Mouse (Mus musculus) intestine, embryonic 16.5 days (tissue): ENCODE measurements around the gene Helz2. TPM values are rescaled to one million over a fixed set of nuclear protein-coding genes. Genes with fewer than 3 reads are reported as not detected.

ENCODE experiments used
- ATAC-seq: fragments of 200-750 bp; cut with Nextera tagmentation; 2 replicates; pipeline ENCODE4 v1.8.0; 2017; ENCODE audit warnings: moderate TSS enrichment, moderate library complexity
- H3K27ac ChIP-seq: fragments of 300-500 bp; sonication (generic); 2 replicates; pipeline ENCODE4 v1.5.1; 2014; ENCODE audit warnings: mild to moderate bottlenecking, low read length
- H3K27me3 ChIP-seq: fragments of 300-500 bp; sonication (generic); replicated peaks from 2 replicates; pipeline ENCODE4 v1.6.1; 2014; ENCODE audit warnings: low read length, control low read depth, mixed read lengths; ENCODE audit not compliant: control insufficient read depth, insufficient read depth
- H3K36me3 ChIP-seq: fragments of 300-500 bp; sonication (generic); 2 replicates; pipeline ENCODE4 v1.6.1; 2014; ENCODE audit warnings: low read length, control low read depth; ENCODE audit not compliant: control insufficient read depth, insufficient read depth
- H3K4me1 ChIP-seq: fragments of 300-500 bp; sonication (generic); 2 replicates; pipeline ENCODE4 v1.6.1; 2014; ENCODE audit warnings: low read length, control low read depth, mixed read lengths; ENCODE audit not compliant: control insufficient read depth, insufficient read depth
- H3K4me2 ChIP-seq: fragments of 300-500 bp; sonication (generic); 2 replicates; pipeline ENCODE4 v1.6.1; 2014; ENCODE audit warnings: low read depth, low read length, control low read depth
- H3K4me3 ChIP-seq: fragments of 300-500 bp; sonication (generic); 2 replicates; pipeline ENCODE4 v1.5.1; 2014; ENCODE audit warnings: mild to moderate bottlenecking, low read length
- H3K9ac ChIP-seq: fragments of 300-500 bp; sonication (generic); 2 replicates; pipeline ENCODE4 v1.6.1; 2014; ENCODE audit warnings: low read depth, low read length
- H3K9me3 ChIP-seq: fragments of 300-500 bp; sonication (generic); 2 replicates; pipeline ENCODE4 v1.6.1; 2016; ENCODE audit warnings: low read length, control low read depth; ENCODE audit not compliant: control insufficient read depth
- WGBS: fragments of 180-500 bp; shearing (Covaris S2); extraction: QIAGEN DNeasy Blood & Tissue Kit; methylation state at CpG from one replicate; pipeline ENCODE4 v1.1.7; 2014; 5-methylcytosine and 5-hydroxymethylcytosine counted together
- polyA plus RNA-seq: library from polyadenylated mRNA; unstranded; fragments of >200 nt; fragmentation: Nextera tagmentation; extraction: Ambion mirVana; gene quantifications from 2 replicates; pipeline ENCODE4 v1.2.1, GENCODE M21; 2015

Gene Helz2
- polyA plus RNA-seq, 1 experiment from 2014 or later: 2.2 TPM

- Histone ChIP-seq H3K4me1 (no peaks in the 10 kb centered on the region), H3K36me3 (0 out of 2 replicates have a peak, but pooled peaks cover 3% of the 10 kb centered on the region), H3K27me3 (no peaks in the 10 kb centered on the region), H3K4me3 (no peak overlapping the region), H3K4me2 (no peak overlapping the region), H3K9me3 (no peaks in the 10 kb centered on the region), H3K9ac (no peak overlapping the region), H3K27ac (no peak overlapping the region)
- no peak for ATAC-seq
- 83% methylated on average over 4 of the region's 4 CpGs for WGBS
These were observed 32.8 kb upstream of the Helz2 start for GRCm38 (mm10) chr2:181274639-181275038.

GRCm38 (mm10) chr2:181273829-181274228, 32.0 kb upstream of the Helz2 start:
- Histone ChIP-seq H3K4me3 (no peak overlapping the region), H3K4me1 (no peaks in the 10 kb centered on the region), H3K9ac (no peak overlapping the region), H3K36me3 (0 out of 2 replicates have a peak, but pooled peaks cover 3% of the 10 kb centered on the region), H3K27me3 (no peaks in the 10 kb centered on the region), H3K4me2 (no peak overlapping the region), H3K27ac (no peak overlapping the region), H3K9me3 (no peaks in the 10 kb centered on the region)
- ATAC-seq: no peak
- 89% methylated on average over 2 of the region's 2 CpGs for WGBS

- Histone ChIP-seq H3K4me2 (no peak overlapping the region), H3K36me3 (0 out of 2 replicates have a peak, but pooled peaks cover 3% of the 10 kb centered on the region), H3K27ac (no peak overlapping the region), H3K9me3 (no peaks in the 10 kb centered on the region), H3K4me3 (no peak overlapping the region), H3K9ac (no peak overlapping the region), H3K27me3 (no peaks in the 10 kb centered on the region), H3K4me1 (no peaks in the 10 kb centered on the region)
- 86% methylated on average over 2 of the region's 2 CpGs for WGBS
- ATAC-seq: no peak
These were observed 30.3 kb upstream of the Helz2 start for GRCm38 (mm10) chr2:181272092-181272491.

GRCm38 (mm10) chr2:181266839-181267238, 25.0 kb upstream of the Helz2 start:
- Histone ChIP-seq H3K27ac (no peak overlapping the region), H3K9ac (no peak overlapping the region), H3K4me2 (no peak overlapping the region), H3K4me3 (no peak overlapping the region), H3K36me3 (0 out of 2 replicates have a peak, but pooled peaks cover 2% of the 10 kb centered on the region), H3K27me3 (no peaks in the 10 kb centered on the region), H3K4me1 (no peaks in the 10 kb centered on the region), H3K9me3 (no peaks in the 10 kb centered on the region)
- 96% methylated on average over 2 of the region's 2 CpGs for WGBS
- ATAC-seq: no peak

- Histone ChIP-seq H3K9me3 (no peaks in the 10 kb centered on the region), H3K9ac (no peak overlapping the region), H3K36me3 (peaks cover 15% of the 10 kb centered on the region), H3K27me3 (no peaks in the 10 kb centered on the region), H3K4me2 (no peak overlapping the region), H3K27ac (no peak overlapping the region), H3K4me3 (no peak overlapping the region), H3K4me1 (no peaks in the 10 kb centered on the region; the same call in 1 of the 2 replicates)
- WGBS: 68% methylated on average over 1 of the region's 1 CpGs
- ATAC-seq: no peak
These were observed 11.4 kb upstream of the Helz2 start for GRCm38 (mm10) chr2:181253248-181253647.

GRCm38 (mm10) chr2:181251841-181252240, 10.0 kb upstream of the Helz2 start:
- Histone ChIP-seq H3K9ac (no peak overlapping the region), H3K4me3 (no peak overlapping the region), H3K36me3 (peaks cover 15% of the 10 kb centered on the region), H3K27ac (no peak overlapping the region), H3K9me3 (no peaks in the 10 kb centered on the region), H3K27me3 (no peaks in the 10 kb centered on the region), H3K4me2 (no peak overlapping the region), H3K4me1 (no peaks in the 10 kb centered on the region; the same call in 1 of the 2 replicates)
- WGBS: 78% methylated on average over 1 of the region's 1 CpGs
- no peak for ATAC-seq

GRCm38 (mm10) chr2:181249217-181249616, 7.4 kb upstream of the Helz2 start:
- Histone ChIP-seq H3K27me3 (no peaks in the 10 kb centered on the region), H3K36me3 (peaks cover 7% of the 10 kb centered on the region), H3K9me3 (no peaks in the 10 kb centered on the region), H3K4me3 (no peak overlapping the region), H3K27ac (peak overlapping the region; percentile 84), H3K4me1 (peaks cover 3% of the 10 kb centered on the region; the same call in 1 of the 2 replicates), H3K9ac (no peak overlapping the region), H3K4me2 (peak overlapping the region; percentile 40; the same call in 1 of the 2 replicates)
- WGBS: 64% methylated on average over 10 of the region's 10 CpGs
- peak; percentile 93 for ATAC-seq

GRCm38 (mm10) chr2:181245031-181245430, 3.2 kb upstream of the Helz2 start:
- Histone ChIP-seq H3K9ac (no peak overlapping the region), H3K9me3 (no peaks in the 10 kb centered on the region), H3K36me3 (no peaks in the 10 kb centered on the region), H3K27ac (no peak overlapping the region), H3K4me3 (no peak overlapping the region), H3K4me1 (peaks cover 15% of the 10 kb centered on the region; the same call in 1 of the 2 replicates), H3K4me2 (no peak overlapping the region), H3K27me3 (no peaks in the 10 kb centered on the region)
- WGBS: 27% methylated on average over 2 of the region's 2 CpGs
- ATAC-seq: no peak

- Histone ChIP-seq H3K4me2 (no peak overlapping the region), H3K4me1 (peaks cover 15% of the 10 kb centered on the region; the same call in 1 of the 2 replicates), H3K36me3 (no peaks in the 10 kb centered on the region), H3K27me3 (no peaks in the 10 kb centered on the region), H3K9me3 (no peaks in the 10 kb centered on the region), H3K9ac (no peak overlapping the region), H3K4me3 (no peak overlapping the region), H3K27ac (peak overlapping the region; percentile 31; the same call in 1 of the 2 replicates)
- no peak; the same call in 1 of the 2 replicates for ATAC-seq
- 35% methylated on average over 11 of the region's 11 CpGs for WGBS
These were observed 2.0 kb upstream of the Helz2 start for GRCm38 (mm10) chr2:181243706-181244394.
